Comparison of ENCODE assay signal across 15 mouse cellular contexts in genomic region chr10:80081075-80081474, GRCm38 (mm10). TPM values are rescaled to one million over a fixed set of nuclear protein-coding genes. Genes with fewer than 3 reads are reported as not detected.
A peak's percentile ranks its signal among the peaks of the same experiment; 100 is the strongest.
DNase-seq lines count a peak whose midpoint lies in the region; ATAC-seq lines count a peak whose summit lies in the region.
"Had no signal": no experiment of that assay in that cellular context is flagged by ENCODE, and none has a peak within 500 bp of the region (broad histone marks: within the 10 kb centered on the region; RNA-seq: fewer than 3 reads in every experiment).

No protein-coding gene starts in this region.

- H3K9ac ChIP-seq in heart, embryonic 12.5 days, result 0 out of 2 replicates have a peak overlapping the region, but pooled peaks have one; percentile 25
- H3K9ac ChIP-seq in liver, embryonic 11.5 days (ENCODE audit: low read depth, low read length), result peak overlapping the region; percentile 55; the same call in 1 of the 2 replicates
- no peak overlapping the region for H3K9ac ChIP-seq in forebrain, embryonic 11.5 days (ENCODE audit: low read length)

- no peaks in the 10 kb centered on the region for H3K9me3 ChIP-seq in heart, embryonic 12.5 days (replicated peaks)
- no peaks in the 10 kb centered on the region for H3K9me3 ChIP-seq in liver, embryonic 11.5 days (ENCODE audit: control insufficient read depth, low read length)
- no peaks in the 10 kb centered on the region for H3K9me3 ChIP-seq in forebrain, embryonic 11.5 days (ENCODE audit: control insufficient read depth, low read length)
- H3K9me3 ChIP-seq: forebrain, embryonic 10.5 days had no signal

- H3K4me3 ChIP-seq in heart, embryonic 12.5 days, result no peak overlapping the region
- H3K4me3 ChIP-seq in liver, embryonic 11.5 days (ENCODE audit: low read depth, low read length), result peak overlapping the region; percentile 16; the same call in 1 of the 2 replicates
- H3K4me3 ChIP-seq in forebrain, embryonic 11.5 days (ENCODE audit: low read depth, low read length), result no peak overlapping the region
- H3K4me3 ChIP-seq: forebrain, embryonic 10.5 days; gastrocnemius, adult 2 months had no signal

- H3K4me1 ChIP-seq in heart, embryonic 12.5 days (replicated peaks), result peaks cover 17% of the 10 kb centered on the region
- peaks cover 18% of the 10 kb centered on the region for H3K4me1 ChIP-seq in liver, embryonic 11.5 days (replicated peaks; ENCODE audit: control insufficient read depth, insufficient read depth, low read length)
- no peaks in the 10 kb centered on the region for H3K4me1 ChIP-seq in forebrain, embryonic 11.5 days (replicated peaks; ENCODE audit: control insufficient read depth, insufficient read depth, low read length)

- DNase-seq in heart, postnatal 14 days, result no peak
- DNase-seq in c-Kit-negative CD71-positive TER-119-positive erythroid progenitor cells, embryonic 14.5 days (ENCODE audit: low read depth, low spot score), result peak; percentile 86
- no peak for DNase-seq in liver, embryonic 11.5 days (ENCODE audit: low spot score)
- peak; percentile 62 to 78 for DNase-seq in spleen, postnatal 36 days (ENCODE audit: low spot score in 2 of 2)
- DNase-seq in thymus, adult 18-20 months, result no peak
- no peak for DNase-seq in urinary bladder, postnatal 25 days (ENCODE audit: low spot score)
- no peak for DNase-seq in forebrain, embryonic 11.5 days (ENCODE audit: low spot score)
- DNase-seq: adrenal gland, adult 2 months; gastrocnemius, adult 2 months; kidney, postnatal 36 days; lung, postnatal 14 days had no signal

- peak; percentile 79 for ATAC-seq in heart, embryonic 12.5 days (ENCODE audit: insufficient number of reproducible peaks, low FRiP score)
- ATAC-seq in liver, embryonic 11.5 days (replicated peaks; ENCODE audit: low FRiP score), result peak; percentile 88
- ATAC-seq in forebrain, embryonic 11.5 days (replicated peaks; ENCODE audit: low FRiP score), result no peak
- ATAC-seq: midbrain, embryonic 16.5 days; Patski had no signal

- no peak overlapping the region for H3K4me2 ChIP-seq in heart, embryonic 12.5 days
- H3K4me2 ChIP-seq in liver, embryonic 11.5 days, result peak overlapping the region; percentile 54
- no peak overlapping the region for H3K4me2 ChIP-seq in forebrain, embryonic 11.5 days (ENCODE audit: low read depth, low read length, severe bottlenecking)

- peaks cover 74% of the 10 kb centered on the region for H3K36me3 ChIP-seq in heart, embryonic 12.5 days
- H3K36me3 ChIP-seq in liver, embryonic 11.5 days (ENCODE audit: control insufficient read depth, insufficient read depth, low read length), result peaks cover 30% of the 10 kb centered on the region
- H3K36me3 ChIP-seq in forebrain, embryonic 11.5 days (ENCODE audit: control insufficient read depth, insufficient read depth, low read length), result peaks cover 2% of the 10 kb centered on the region; the same call in 1 of the 2 replicates

- intact Hi-C loops in heart, postnatal 14 days (cut with DNase I), result loop anchor here (2.0 kb wide), 1 partner anchor 16 kb away; no protein-coding TSS in a partner anchor

- H3K27ac ChIP-seq in heart, embryonic 12.5 days (ENCODE audit: poor library complexity, severe bottlenecking), result 0 out of 2 replicates have a peak overlapping the region, but pooled peaks have one; percentile 31
- H3K27ac ChIP-seq in liver, embryonic 11.5 days (ENCODE audit: low read depth, low read length), result peak overlapping the region; percentile 87
- H3K27ac ChIP-seq in forebrain, embryonic 11.5 days (ENCODE audit: low read depth, low read length), result no peak overlapping the region
- H3K27ac ChIP-seq: forebrain, embryonic 10.5 days; gastrocnemius, adult 2 months had no signal

- WGBS in heart, embryonic 12.5 days, result 82% methylated on average over 3 of the region's 3 CpGs
- WGBS in liver, embryonic 11.5 days, result 57% methylated on average over 3 of the region's 3 CpGs
- 84% methylated on average over 3 of the region's 3 CpGs for WGBS in forebrain, embryonic 11.5 days

- no peaks in the 10 kb centered on the region for H3K27me3 ChIP-seq in heart, embryonic 12.5 days (replicated peaks)
- H3K27me3 ChIP-seq in liver, embryonic 11.5 days (replicated peaks; ENCODE audit: control insufficient read depth, insufficient read depth, low read length), result no peaks in the 10 kb centered on the region
- H3K27me3 ChIP-seq in forebrain, embryonic 11.5 days (ENCODE audit: control insufficient read depth, insufficient read depth, low read length), result no peaks in the 10 kb centered on the region
- H3K27me3 ChIP-seq: Patski had no signal

RNA-seq across cellular contexts. Expression of gene Sbno2, which starts 24.3 kb away (rescaled TPM):
- 13.0 and 14.6 TPM in 2 replicates for polyA plus RNA-seq in heart, embryonic 12.5 days (2016; fragmentation: Nextera tagmentation; extraction: Ambion mirVana)
- total RNA-seq in heart, postnatal 14 days (2021), result 10 to 100 TPM; 13.5 to 14.0 TPM
- polyA plus RNA-seq in liver, embryonic 11.5 days (2014; fragmentation: Nextera tagmentation; extraction: Ambion mirVana), result 17.7 and 19.2 TPM in 2 replicates
- polyA plus RNA-seq in forebrain, embryonic 11.5 days (2014; fragmentation: Nextera tagmentation; extraction: Ambion mirVana), result 12.5 and 13.6 TPM in 2 replicates

RNA-seq across cellular contexts. Expression of gene Gpx4, which starts 34.1 kb away (rescaled TPM):
- polyA plus RNA-seq in heart, embryonic 12.5 days (2016; fragmentation: Nextera tagmentation; extraction: Ambion mirVana), result 677 and 717 TPM in 2 replicates
- 100 to 1,000 TPM; 636 to 681 TPM for total RNA-seq in heart, postnatal 14 days (2021)
- polyA plus RNA-seq in liver, embryonic 11.5 days (2014; fragmentation: Nextera tagmentation; extraction: Ambion mirVana), result 761 and 762 TPM in 2 replicates
- 506 and 516 TPM in 2 replicates for polyA plus RNA-seq in forebrain, embryonic 11.5 days (2014; fragmentation: Nextera tagmentation; extraction: Ambion mirVana)

RNA-seq across cellular contexts. Expression of gene Stk11, which starts 34.5 kb away (rescaled TPM):
- 10.8 and 13.8 TPM in 2 replicates for polyA plus RNA-seq in heart, embryonic 12.5 days (2016; fragmentation: Nextera tagmentation; extraction: Ambion mirVana)
- 100 to 1,000 TPM; 105 to 118 TPM for total RNA-seq in heart, postnatal 14 days (2021)
- 25.1 and 33.5 TPM in 2 replicates for polyA plus RNA-seq in liver, embryonic 11.5 days (2014; fragmentation: Nextera tagmentation; extraction: Ambion mirVana)
- 26.5 and 31.6 TPM in 2 replicates for polyA plus RNA-seq in forebrain, embryonic 11.5 days (2014; fragmentation: Nextera tagmentation; extraction: Ambion mirVana)

RNA-seq across cellular contexts. Expression of gene Polr2e, which starts 41.5 kb away (rescaled TPM):
- polyA plus RNA-seq in heart, embryonic 12.5 days (2016; fragmentation: Nextera tagmentation; extraction: Ambion mirVana), result 132 and 135 TPM in 2 replicates
- 10 to 100 TPM; 68.6 to 73.5 TPM for total RNA-seq in heart, postnatal 14 days (2021)
- polyA plus RNA-seq in liver, embryonic 11.5 days (2014; fragmentation: Nextera tagmentation; extraction: Ambion mirVana), result 239 and 256 TPM in 2 replicates
- polyA plus RNA-seq in forebrain, embryonic 11.5 days (2014; fragmentation: Nextera tagmentation; extraction: Ambion mirVana), result 217 and 243 TPM in 2 replicates

RNA-seq across cellular contexts. Expression of gene Atp5d, which starts 57.4 kb away (rescaled TPM):
- 827 and 861 TPM in 2 replicates for polyA plus RNA-seq in heart, embryonic 12.5 days (2016; fragmentation: Nextera tagmentation; extraction: Ambion mirVana)
- total RNA-seq in heart, postnatal 14 days (2021), result 1,000 to 10,000 TPM; 1,168 to 1,183 TPM
- 482 and 514 TPM in 2 replicates for polyA plus RNA-seq in liver, embryonic 11.5 days (2014; fragmentation: Nextera tagmentation; extraction: Ambion mirVana)
- polyA plus RNA-seq in forebrain, embryonic 11.5 days (2014; fragmentation: Nextera tagmentation; extraction: Ambion mirVana), result 401 and 414 TPM in 2 replicates

Comparison
In these comparisons a context has a peak if more than half of its experiments do, and no peak if none do; other contexts are left out.
1. DNase-seq: peak in c-Kit-negative CD71-positive TER-119-positive erythroid progenitor cells, embryonic 14.5 days (single experiment) and spleen, postnatal 36 days (2 of 2); none in heart, postnatal 14 days (0 of 2), liver, embryonic 11.5 days (single experiment), thymus, adult 18-20 months (0 of 2), urinary bladder, postnatal 25 days (single experiment) and forebrain, embryonic 11.5 days (single experiment).